Mouse (Mus musculus) forebrain, embryonic 16.5 days (tissue): Measurements from ENCODE around the gene Cox7a1. TPM values are rescaled to one million over a fixed set of nuclear protein-coding genes. Genes with fewer than 3 reads are reported as not detected.

Experiments
- polyA plus RNA-seq: library from polyadenylated mRNA; unstranded; fragments of >200 nt; fragmentation: Nextera tagmentation; extraction: Ambion mirVana; gene quantifications from 2 replicates; pipeline ENCODE4 v1.2.1, GENCODE M21; 2015

The Cox7a1 gene
- polyA plus RNA-seq, 1 experiment from 2014 or later, result 4.1 TPM

Other genes with a start within 250 kb of the Cox7a1 start
- 22.3 and 24.3 TPM in 2 replicates for gene Zfp74, start 230.1 kb upstream of the Cox7a1 start, polyA plus RNA-seq
- 3.0 and 4.2 TPM in 2 replicates for gene Zfp568, start 200.2 kb upstream of the Cox7a1 start, polyA plus RNA-seq
- 14.2 and 14.7 TPM in 2 replicates for gene Zfp14, start 132.8 kb upstream of the Cox7a1 start, polyA plus RNA-seq
- gene Zfp82, start 111.2 kb upstream of the Cox7a1 start, polyA plus RNA-seq, result 16.4 and 17.5 TPM in 2 replicates
- 2.5 and 3.3 TPM in 2 replicates for gene Gm26920, start 93.7 kb upstream of the Cox7a1 start, polyA plus RNA-seq
- gene Zfp566, start 93.6 kb upstream of the Cox7a1 start, polyA plus RNA-seq, result 20.6 and 22.1 TPM in 2 replicates
- gene Zfp260, start 89.4 kb upstream of the Cox7a1 start, polyA plus RNA-seq, result 112 and 137 TPM in 2 replicates
- gene Zfp382, start 62.2 kb upstream of the Cox7a1 start, polyA plus RNA-seq, result 30.6 and 32.5 TPM in 2 replicates
- gene Zfp146, start 14.4 kb upstream of the Cox7a1 start, polyA plus RNA-seq, result 17.4 and 18.0 TPM in 2 replicates
- 59.7 and 68.4 TPM in 2 replicates for gene Capns1, start 14.7 kb downstream of the Cox7a1 start, polyA plus RNA-seq
- 160 and 165 TPM in 2 replicates for gene Polr2i, start 47.8 kb downstream of the Cox7a1 start, polyA plus RNA-seq
- gene Tbcb, start 48.1 kb downstream of the Cox7a1 start, polyA plus RNA-seq, result 358 and 393 TPM in 2 replicates
- gene Ovol3, start 51.6 kb downstream of the Cox7a1 start, polyA plus RNA-seq, result not detected in 2 replicates
- 0.36 and 0.42 TPM in 2 replicates for gene Thap8, start 96.0 kb downstream of the Cox7a1 start, polyA plus RNA-seq
- gene Wdr62, start 96.3 kb downstream of the Cox7a1 start, polyA plus RNA-seq, result 6.2 and 8.2 TPM in 2 replicates
- 129 and 145 TPM in 2 replicates for gene Clip3, start 107.6 kb downstream of the Cox7a1 start, polyA plus RNA-seq
- gene Alkbh6, start 124.6 kb downstream of the Cox7a1 start, polyA plus RNA-seq, result 93.6 and 104 TPM in 2 replicates
- gene Syne4, start 130.7 kb downstream of the Cox7a1 start, polyA plus RNA-seq, result 8.5 and 11.7 TPM in 2 replicates
- not detected in 2 replicates for gene E130208F15Rik, start 137.6 kb downstream of the Cox7a1 start, polyA plus RNA-seq
- gene Sdhaf1, start 139.8 kb downstream of the Cox7a1 start, polyA plus RNA-seq, result 18.0 and 19.3 TPM in 2 replicates
- 10.4 and 13.4 TPM in 2 replicates for gene Lrfn3, start 178.6 kb downstream of the Cox7a1 start, polyA plus RNA-seq
- gene Tyrobp, start 229.6 kb downstream of the Cox7a1 start, polyA plus RNA-seq, result 14.0 and 19.1 TPM in 2 replicates
- not detected in 2 replicates for gene Hcst, start 235.7 kb downstream of the Cox7a1 start, polyA plus RNA-seq
- 2.3 and 3.4 TPM in 2 replicates for gene Nfkbid, start 237.6 kb downstream of the Cox7a1 start, polyA plus RNA-seq